Mouse (Mus musculus): Measurements from ENCODE around the gene Ccar1.

GRCm38 (mm10) chr10:62823431-62823830, 31.3 kb upstream of the Ccar1 start:
- TF ChIP-seq CTCF (IDR thresholded peaks at IDR 0.05) = no peak
- TF ChIP-seq POLR2A (IDR thresholded peaks at IDR 0.05; ENCODE audit: insufficient read depth, low read depth, low read length) = no peak
